Mouse (Mus musculus) myocyte (in vitro differentiated cells): Measurements from ENCODE around the gene Mmab.

Experiments used
- E2F4 ChIP-seq: IDR thresholded peaks from one replicate; pipeline ENCODE4 v1.6.1; 2011; ENCODE audit warnings: mild to moderate bottlenecking, control low read depth, moderate library complexity; ENCODE audit not compliant: insufficient read depth
- MAX ChIP-seq: IDR thresholded peaks from one replicate; pipeline ENCODE4 v1.6.1; 2011; ENCODE audit warnings: low read depth, mild to moderate bottlenecking, control low read depth
- MYOD1 ChIP-seq, 3 experiments: IDR thresholded peaks; one replicate each; pipeline ENCODE4 v1.6.1; 2011; ENCODE audit warnings: control low read depth in 2 of 3, low read depth in 2 of 3, mild to moderate bottlenecking in 2 of 3, moderate library complexity in 1 of 3; ENCODE audit not compliant: insufficient read length in 2 of 3, control insufficient read depth in 1 of 3
- MYOG ChIP-seq, 3 experiments: IDR thresholded peaks; one replicate each; pipeline ENCODE4 v1.6.1; 2011; ENCODE audit warnings: control low read depth in 2 of 3, low read depth in 2 of 3, mild to moderate bottlenecking in 2 of 3; ENCODE audit not compliant: insufficient read length in 2 of 3, control insufficient read depth in 1 of 3, insufficient read depth in 1 of 3
- POLR2A ChIP-seq: IDR thresholded peaks from one replicate; pipeline ENCODE4 v1.6.1; 2011; ENCODE audit warnings: low read depth, mild to moderate bottlenecking, control low read depth, moderate library complexity; ENCODE audit not compliant: insufficient read length
- POLR2AphosphoS2 ChIP-seq: IDR thresholded peaks from one replicate; pipeline ENCODE4 v1.6.1; 2011; ENCODE audit warnings: low read depth, control low read depth; ENCODE audit not compliant: insufficient read length
- REST ChIP-seq: IDR thresholded peaks from one replicate; pipeline ENCODE4 v1.6.1; 2011; ENCODE audit warnings: mild to moderate bottlenecking, control low read depth, moderate library complexity; ENCODE audit not compliant: insufficient read depth, insufficient read length
- TCF12 ChIP-seq: IDR thresholded peaks from one replicate; pipeline ENCODE4 v1.6.1; 2011; ENCODE audit warnings: mild to moderate bottlenecking, control low read depth; ENCODE audit not compliant: poor library complexity, insufficient read depth, severe bottlenecking

DNA sequence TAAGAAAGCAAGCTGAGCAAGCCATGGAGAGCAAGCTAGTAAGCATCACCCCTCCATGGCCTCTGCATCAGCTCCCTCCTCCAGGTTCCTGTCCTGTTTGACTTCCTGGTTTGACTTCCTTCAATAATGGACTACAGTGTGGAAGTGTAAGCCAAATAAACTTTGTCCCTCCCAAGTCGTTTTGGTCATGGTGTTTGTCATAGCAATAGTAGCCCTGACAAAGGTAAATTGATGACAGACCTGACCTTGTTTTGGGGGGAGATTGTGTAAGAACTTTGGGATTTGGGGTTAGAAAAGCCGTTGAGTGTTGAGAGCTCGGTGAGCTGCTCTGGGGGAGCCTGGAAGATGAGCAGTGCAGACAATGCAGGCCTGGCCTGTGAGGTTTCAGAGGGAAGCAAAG lies 26.5 kb upstream of the Mmab start:
- TF ChIP-seq POLR2A (no peak), POLR2AphosphoS2 (no peak), REST (no peak), MYOD1 (IDR thresholded peaks at IDR 0.05; ENCODE audit: control insufficient read depth in 1 of 3, insufficient read length in 2 of 3, low read depth in 2 of 3) (no peak), E2F4 (no peak), TCF12 (no peak), MYOG (IDR thresholded peaks at IDR 0.05; ENCODE audit: control insufficient read depth in 1 of 3, insufficient read depth in 1 of 3, insufficient read length in 2 of 3, low read depth in 2 of 3) (no peak), MAX (no peak)
